Mouse (Mus musculus): ENCODE measurements around the gene Gzf1.

Gzf1 gene

DNA sequence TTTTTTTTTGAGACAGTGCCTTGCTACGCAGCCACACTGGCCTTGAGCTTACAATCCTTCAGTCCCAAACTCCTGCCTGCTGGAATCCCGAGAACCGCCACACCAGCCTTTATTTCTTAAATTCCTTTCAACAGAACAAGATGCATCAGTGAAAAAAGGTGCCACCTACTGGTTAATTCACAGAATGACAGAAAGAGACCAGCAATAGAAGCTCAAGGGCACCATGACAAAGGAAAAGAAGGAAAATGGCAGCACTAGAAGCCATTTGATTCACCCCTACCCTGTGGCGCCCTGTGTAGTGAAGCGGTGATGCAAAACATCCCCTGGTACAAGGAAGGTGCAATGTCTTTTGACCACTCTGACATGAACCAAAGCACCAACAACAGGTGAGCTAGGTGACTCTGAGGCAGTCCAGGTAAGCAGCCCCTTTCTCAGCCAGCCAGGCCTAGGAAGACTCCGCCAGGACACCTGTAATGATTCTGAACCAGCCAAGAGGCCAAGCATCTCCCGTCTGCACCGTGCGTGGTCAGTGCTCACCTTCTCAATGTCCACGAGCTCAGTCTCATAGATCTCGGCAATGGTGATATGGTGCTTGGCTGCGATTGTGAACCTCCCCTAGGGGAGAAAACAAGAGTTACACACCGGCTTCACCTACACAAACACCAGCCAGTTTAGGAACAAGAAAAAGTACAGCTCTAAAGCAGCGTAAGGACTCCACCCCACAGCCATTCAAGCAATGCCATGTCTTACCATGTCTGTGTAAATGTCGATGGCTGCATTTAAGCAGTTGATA lies 25.8 kb downstream of the Gzf1 start:
- no peak for DNase-seq

DNA sequence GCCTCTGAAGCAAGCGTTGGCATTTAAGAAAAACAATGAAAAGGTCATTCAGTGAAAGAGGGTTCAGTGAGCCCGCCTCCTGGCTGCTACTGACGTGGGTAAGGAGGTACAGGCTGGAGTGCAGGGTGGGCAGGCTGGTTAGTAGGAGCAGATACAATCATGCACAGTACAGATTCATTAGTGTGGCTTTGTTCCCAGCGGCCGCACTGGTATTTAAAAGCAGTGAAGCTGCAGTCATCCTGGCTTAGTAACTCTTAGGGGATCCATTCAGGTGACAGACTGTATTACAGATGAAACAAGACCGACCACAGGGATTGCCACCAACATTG lies 26.3 kb downstream of the Gzf1 start:
- no peak for DNase-seq

DNA sequence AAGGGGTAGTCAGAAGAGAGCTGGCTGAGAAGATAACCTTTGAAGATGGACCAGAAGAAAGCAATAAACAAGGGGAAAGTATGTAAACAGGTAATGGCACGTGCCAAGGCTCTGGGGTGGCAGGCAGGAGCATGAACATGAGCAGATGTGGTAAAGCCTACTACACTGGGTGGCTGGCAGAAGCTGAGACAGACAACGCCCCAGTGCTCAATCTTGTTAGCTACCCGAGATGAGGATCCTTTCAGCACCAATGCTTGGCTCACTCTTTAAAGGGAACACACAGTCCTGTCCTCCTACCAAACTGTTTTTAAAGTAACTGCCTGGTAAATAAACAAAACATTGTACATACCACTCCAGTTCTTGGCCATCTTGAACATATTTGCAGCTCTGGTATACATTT lies 31.5 kb downstream of the Gzf1 start:
- DNase-seq = no peak

DNA sequence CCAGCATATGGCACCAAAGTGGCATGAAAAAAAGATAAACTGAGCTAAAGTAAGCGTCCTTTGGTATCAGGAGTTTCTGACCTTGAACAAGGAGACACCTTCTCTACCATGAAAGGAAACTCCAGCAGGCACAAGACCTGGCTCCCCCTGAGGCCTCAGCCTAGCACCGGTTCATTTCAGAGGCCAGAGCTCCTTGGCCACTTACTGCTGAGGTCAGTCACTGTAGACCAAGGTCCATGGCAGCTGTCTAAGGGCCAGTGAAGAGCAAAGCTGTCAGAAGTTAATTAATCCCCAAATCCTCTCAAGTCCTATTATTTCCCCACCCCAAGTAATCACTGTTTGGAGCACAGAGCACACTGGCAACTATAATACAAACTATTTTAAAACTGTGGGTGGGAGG lies 36.2 kb downstream of the Gzf1 start:
- DNase-seq = peak; percentile 23 to 68

DNA sequence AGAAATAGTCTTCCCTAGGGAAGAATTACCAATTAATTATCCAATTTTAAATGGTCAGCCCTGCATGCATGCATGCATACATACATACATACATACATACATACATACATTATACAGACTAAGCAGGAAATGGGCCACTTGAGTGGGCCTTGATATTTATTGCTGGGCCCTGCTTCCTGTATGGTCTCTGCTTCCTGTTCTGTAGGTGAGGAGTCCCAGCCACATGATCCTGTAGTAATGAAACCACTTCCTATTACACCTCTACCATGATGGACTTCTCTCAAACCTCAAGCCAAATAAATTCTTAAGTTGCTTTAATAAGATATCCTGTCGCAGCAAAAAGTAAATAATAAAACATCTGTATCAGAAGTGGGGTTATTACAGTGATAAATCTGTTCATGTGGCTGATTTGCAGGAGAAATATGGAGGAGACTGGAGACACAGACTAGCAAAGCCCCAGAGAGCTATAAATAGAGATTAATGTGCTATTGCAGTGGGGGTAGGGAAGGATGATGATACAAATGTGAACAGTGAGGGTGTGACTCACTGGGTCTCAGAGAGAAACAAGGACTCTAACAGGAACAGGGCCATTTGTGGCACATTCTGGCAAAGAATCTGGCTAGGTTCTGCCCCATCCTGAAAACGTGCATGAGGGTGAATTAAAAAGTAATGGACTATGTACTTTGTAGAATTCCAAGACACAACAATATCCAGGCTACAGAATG lies 38.6 kb downstream of the Gzf1 start:
- DNase-seq = no peak

DNA sequence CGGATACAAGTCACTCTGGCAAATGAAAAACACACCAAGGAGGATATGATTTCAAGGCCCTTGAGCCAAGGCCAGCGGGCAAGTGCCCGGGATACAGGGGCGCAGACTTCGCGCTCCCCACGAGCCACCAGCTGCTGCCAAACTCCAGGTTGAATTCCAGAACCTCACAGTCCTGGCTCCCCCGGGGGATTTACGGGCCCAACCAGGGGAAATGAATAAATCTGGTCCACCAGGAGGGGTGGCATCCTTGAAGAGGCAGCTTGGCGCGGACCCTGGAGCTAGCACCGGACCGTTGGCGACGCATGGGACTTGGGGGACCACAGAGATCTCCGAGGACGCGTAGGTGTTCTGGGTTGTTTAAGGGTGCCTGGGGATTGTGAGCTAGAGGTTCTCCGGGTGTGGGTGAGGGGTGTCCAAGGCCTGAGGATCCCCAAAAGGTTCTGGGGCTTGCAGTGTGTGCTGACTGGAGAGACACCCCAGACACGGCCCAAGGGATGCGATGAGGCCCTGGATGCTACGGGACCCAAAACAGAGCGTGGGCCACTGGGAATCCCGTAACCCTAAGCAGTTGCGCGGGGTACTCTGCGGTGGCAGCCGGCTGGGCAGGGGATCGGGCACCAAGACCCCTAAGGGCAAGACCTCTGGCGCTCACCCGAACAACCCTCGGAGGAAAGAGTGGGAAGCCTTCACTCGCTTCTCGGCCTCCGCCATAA lies 50.9 kb downstream of the Gzf1 start:
- peak; percentile 14 to 42 for DNase-seq

DNA sequence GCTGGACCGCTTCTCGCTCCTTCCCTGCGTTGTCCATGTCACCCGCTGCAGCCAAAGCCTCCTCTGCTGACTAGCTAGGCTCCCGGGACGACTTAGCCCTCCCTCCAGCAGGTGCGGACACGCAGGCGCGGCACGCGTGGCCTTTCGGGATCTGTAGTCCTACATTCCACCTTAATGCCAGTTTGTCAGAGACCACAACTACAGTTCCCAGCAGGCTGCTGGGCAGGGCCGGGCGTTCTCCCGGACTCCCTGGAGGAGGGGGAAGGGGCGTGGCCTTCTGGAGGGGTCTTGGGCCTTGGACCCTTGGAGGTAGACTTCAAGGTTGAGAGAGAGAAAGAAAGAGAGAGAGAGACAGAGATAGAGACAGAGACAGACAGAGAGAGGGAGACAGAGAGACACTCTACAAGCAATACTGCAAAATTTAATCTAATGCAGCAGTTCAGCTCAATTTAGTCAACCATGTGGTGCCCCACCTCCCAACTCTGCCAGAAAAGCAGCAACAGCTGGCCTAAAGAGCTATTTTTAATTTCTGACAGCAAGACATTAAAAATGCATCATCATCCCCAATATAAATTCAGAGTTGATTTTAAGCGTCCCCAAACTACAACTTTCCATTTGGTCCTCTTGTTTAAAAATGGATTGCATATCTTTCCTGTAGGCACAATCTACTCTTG lies 51.6 kb downstream of the Gzf1 start, which contains the start of gene Napb:
Gene Napb, minus strand, starts transcription at position 141 of the 674 bp plus-strand sequence.
- peak; percentile 95 to 97 for DNase-seq
